Mouse (Mus musculus): ENCODE results near the gene Flot2. TPM values are rescaled to one million over a fixed set of nuclear protein-coding genes. Genes with fewer than 3 reads are reported as not detected.
"Not testable (repeated sequence)": the region's sequence is repeated elsewhere in the genome, so short reads cannot be mapped to it uniquely, and the experiment has no call there.

The Flot2 gene
- polyA plus RNA-seq, 1 experiment: 36.6 TPM

DNA sequence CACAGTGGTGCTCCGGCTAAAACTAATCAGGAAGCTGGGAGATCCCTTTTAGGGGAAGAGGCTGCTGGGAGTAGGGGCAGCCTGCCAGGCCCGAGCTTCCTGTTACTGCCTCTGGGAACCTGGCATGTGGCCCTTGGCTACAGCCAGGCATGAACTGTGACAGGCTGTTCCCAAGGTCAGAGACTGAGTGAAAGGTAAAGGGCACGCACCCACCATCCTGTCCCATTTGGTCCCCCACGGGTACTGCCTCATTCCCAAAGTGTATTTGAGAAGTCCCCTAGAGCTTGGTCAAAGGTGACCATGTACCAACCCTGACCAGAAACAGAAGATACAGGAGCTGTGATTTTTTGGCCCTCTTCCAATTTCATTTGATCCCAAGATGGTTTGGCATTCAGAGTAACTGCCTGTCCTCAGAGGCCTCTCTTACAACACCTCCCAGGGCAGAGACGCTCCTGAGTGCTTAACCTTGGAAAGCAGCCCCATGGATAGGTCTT lies 7.1 kb downstream of the Flot2 start:
- Histone ChIP-seq H3K27ac (ENCODE audit: control insufficient read depth, insufficient read depth, low read depth, low read length) (no peak overlapping the region), H3K36me3 (ENCODE audit: control insufficient read depth, insufficient read depth, low read length) (no peaks in the 10 kb centered on the region), H3K4me1 (ENCODE audit: control insufficient read depth, insufficient read depth, low read length) (no peaks in the 10 kb centered on the region), H3K4me3 (ENCODE audit: control insufficient read depth, low read depth, low read length) (no peak overlapping the region), H3K27me3 (ENCODE audit: control insufficient read depth, insufficient read depth, low read length) (no peaks in the 10 kb centered on the region)
- no peak for TF ChIP-seq POLR2A (IDR thresholded peaks at IDR 0.05; ENCODE audit: control insufficient read depth, low read depth, low read length)
- TF ChIP-seq CTCF (IDR thresholded peaks at IDR 0.05; ENCODE audit: control insufficient read depth, insufficient read depth, insufficient replicate concordance, low read depth, low read length): no peak

DNA sequence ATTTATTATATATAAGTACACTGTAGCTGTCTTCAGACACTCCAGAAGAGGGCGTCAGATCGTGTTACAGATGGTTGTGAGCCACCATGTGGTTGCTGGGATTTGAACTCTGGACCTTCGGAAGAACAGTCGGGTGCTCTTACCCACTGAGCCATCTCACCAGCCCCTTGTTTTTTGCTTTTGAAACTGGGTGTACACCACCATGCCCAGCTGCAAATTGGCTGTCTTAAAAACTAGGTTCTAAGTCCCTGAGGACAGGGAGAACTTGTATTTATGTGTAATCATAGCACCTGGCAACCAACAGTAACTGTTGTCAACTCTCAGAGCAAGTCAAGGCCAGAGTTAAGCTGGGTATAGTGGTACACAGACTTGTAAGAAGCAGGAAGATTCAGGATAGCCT lies 10.9 kb downstream of the Flot2 start:
- not testable (repeated sequence) for H3K27me3 ChIP-seq (ENCODE audit: control insufficient read depth, insufficient read depth, low read length); H3K36me3 ChIP-seq (ENCODE audit: control insufficient read depth, insufficient read depth, low read length)

DNA sequence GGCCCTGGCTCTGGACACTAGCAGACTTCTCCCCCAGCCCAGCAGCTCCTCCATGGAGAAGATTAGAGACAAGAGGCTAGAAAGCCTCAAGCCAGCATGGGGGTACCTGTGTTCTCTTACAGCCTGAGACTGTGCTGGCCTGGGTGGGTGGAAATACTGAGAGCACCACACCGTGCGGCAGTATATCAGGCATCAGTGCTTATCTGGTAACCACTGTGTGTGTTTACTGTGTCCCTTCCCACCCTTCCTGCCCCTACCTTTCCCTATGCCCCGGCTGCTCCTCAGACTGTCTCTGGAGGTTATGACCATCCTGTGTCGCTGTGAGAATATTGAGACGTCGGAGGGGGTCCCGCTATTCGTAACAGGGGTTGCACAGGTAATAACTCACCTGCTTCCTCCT lies 15.3 kb downstream of the Flot2 start:
- Histone ChIP-seq H3K4me3 (ENCODE audit: control insufficient read depth, low read depth, low read length) (no peak overlapping the region), H3K4me1 (ENCODE audit: control insufficient read depth, insufficient read depth, low read length) (no peaks in the 10 kb centered on the region), H3K27ac (ENCODE audit: control insufficient read depth, insufficient read depth, low read depth, low read length) (no peak overlapping the region), H3K27me3 (ENCODE audit: control insufficient read depth, insufficient read depth, low read length) (no peaks in the 10 kb centered on the region), H3K36me3 (ENCODE audit: control insufficient read depth, insufficient read depth, low read length) (no peaks in the 10 kb centered on the region)
- no peak for TF ChIP-seq POLR2A (IDR thresholded peaks at IDR 0.05; ENCODE audit: control insufficient read depth, low read depth, low read length)
- TF ChIP-seq CTCF (IDR thresholded peaks at IDR 0.05; ENCODE audit: control insufficient read depth, insufficient read depth, insufficient replicate concordance, low read depth, low read length): no peak

More for the DNA sequence above, 10.9 kb downstream of the Flot2 start:
- not testable (repeated sequence) for H3K27ac ChIP-seq (ENCODE audit: control insufficient read depth, insufficient read depth, low read depth, low read length); H3K4me3 ChIP-seq (ENCODE audit: control insufficient read depth, low read depth, low read length); H3K4me1 ChIP-seq (ENCODE audit: control insufficient read depth, insufficient read depth, low read length)

DNA sequence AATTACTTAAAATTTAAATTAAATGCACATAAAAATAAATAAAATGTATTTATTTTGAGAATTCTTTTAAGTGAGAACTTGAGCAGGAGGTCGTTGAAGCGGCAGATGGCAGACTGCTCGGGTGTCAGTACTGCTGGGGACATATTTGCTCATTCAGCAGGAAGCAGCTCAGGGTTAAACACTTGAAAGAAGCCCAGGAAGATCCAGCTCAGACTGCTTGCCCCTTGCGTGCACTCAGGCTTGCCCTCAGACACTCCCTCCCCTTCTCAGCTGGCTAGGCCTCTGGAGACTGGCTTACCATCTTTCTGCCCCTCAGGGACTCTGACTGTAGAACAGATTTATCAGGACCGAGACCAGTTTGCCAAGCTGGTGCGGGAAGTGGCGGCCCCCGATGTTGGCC lies 19.2 kb downstream of the Flot2 start:
- Histone ChIP-seq H3K27ac (ENCODE audit: control insufficient read depth, insufficient read depth, low read depth, low read length) (no peak overlapping the region), H3K4me1 (ENCODE audit: control insufficient read depth, insufficient read depth, low read length) (0 out of 2 replicates have a peak, but pooled peaks cover 2% of the 10 kb centered on the region), H3K27me3 (ENCODE audit: control insufficient read depth, insufficient read depth, low read length) (no peaks in the 10 kb centered on the region), H3K4me3 (ENCODE audit: control insufficient read depth, low read depth, low read length) (no peak overlapping the region), H3K36me3 (ENCODE audit: control insufficient read depth, insufficient read depth, low read length) (peaks cover 2% of the 10 kb centered on the region; the same call in 1 of the 2 replicates)
- TF ChIP-seq POLR2A (IDR thresholded peaks at IDR 0.05; ENCODE audit: control insufficient read depth, low read depth, low read length) (no peak), CTCF (IDR thresholded peaks at IDR 0.05; ENCODE audit: control insufficient read depth, insufficient read depth, insufficient replicate concordance, low read depth, low read length) (no peak)

DNA sequence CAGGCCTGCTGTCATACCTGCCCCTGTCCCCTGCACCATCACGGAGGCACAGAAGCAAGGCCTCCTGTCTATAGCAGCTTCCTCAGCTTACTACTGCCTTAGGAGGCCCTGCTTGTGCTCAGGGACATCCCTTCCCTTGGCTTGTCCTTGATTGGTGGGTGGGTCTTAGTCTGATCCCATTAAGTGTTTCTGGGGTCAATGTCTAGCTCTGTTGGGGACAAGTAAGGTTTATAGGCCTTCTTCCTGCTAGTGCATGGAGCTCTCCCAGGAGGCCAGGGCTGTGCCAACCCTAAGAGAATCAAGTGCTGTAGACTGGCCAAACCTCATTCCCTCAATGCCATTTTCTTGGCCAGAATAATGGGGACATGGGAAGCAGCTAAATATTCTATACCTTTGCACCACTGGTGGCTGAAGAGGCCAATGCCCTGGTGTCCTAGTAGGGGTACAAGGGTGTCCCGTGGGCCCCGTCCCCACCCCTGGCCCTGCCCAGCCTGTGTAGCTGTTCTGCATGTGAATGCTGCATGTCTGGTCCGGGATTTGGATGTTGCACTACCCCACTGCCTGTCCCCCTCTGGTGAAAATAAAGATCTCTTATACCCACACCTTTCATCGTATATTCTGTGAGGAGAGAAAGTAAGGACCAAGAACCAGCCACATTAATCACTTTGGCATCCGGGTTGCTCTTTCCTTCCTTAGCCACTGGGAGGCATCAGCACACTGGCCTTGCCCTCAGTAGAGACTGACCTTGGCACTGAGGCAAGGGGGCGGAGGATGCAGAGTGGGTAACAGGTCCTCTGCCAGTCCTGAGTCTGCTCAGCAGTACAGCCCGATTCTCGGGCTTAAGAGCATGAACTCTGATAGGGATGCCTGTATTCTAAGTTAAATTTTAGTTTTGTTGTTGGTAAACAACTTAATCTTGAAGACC lies 22.4 kb downstream of the Flot2 start:
- H3K4me3 ChIP-seq (ENCODE audit: control insufficient read depth, low read depth, low read length): no peak overlapping the region
- TF ChIP-seq POLR2A (IDR thresholded peaks at IDR 0.05; ENCODE audit: control insufficient read depth, low read depth, low read length) (no peak), CTCF (IDR thresholded peaks at IDR 0.05; ENCODE audit: control insufficient read depth, insufficient read depth, insufficient replicate concordance, low read depth, low read length) (peak; percentile 69; the same call in 1 of the 2 replicates)
- peaks cover 2% of the 10 kb centered on the region; the same call in 1 of the 2 replicates for H3K36me3 ChIP-seq (ENCODE audit: control insufficient read depth, insufficient read depth, low read length)

DNA sequence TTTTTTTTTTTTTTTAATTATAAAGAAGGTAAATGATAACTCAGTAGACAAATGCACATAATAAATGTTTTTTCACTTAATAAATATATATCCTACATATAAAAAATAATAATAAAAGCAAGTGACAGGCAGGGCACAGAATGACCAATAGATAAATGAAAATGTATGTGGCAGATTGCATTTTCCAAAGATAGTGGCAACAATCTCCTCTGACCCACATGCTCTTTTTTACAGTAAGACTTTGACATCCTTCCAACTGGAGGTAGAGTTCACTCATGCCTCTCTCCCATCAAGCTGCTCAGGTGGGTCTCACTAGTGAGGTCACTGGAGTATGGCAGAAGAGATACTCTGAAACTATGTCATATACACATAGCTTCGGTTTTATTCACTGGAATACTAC lies 24.8 kb downstream of the Flot2 start:
- Histone ChIP-seq H3K4me1 (ENCODE audit: control insufficient read depth, insufficient read depth, low read length) (0 out of 2 replicates have a peak, but pooled peaks cover 2% of the 10 kb centered on the region), H3K27me3 (ENCODE audit: control insufficient read depth, insufficient read depth, low read length) (no peaks in the 10 kb centered on the region), H3K27ac (ENCODE audit: control insufficient read depth, insufficient read depth, low read depth, low read length) (no peak overlapping the region), H3K36me3 (ENCODE audit: control insufficient read depth, insufficient read depth, low read length) (peaks cover 2% of the 10 kb centered on the region; the same call in 1 of the 2 replicates), H3K4me3 (ENCODE audit: control insufficient read depth, low read depth, low read length) (no peak overlapping the region)
- TF ChIP-seq POLR2A (IDR thresholded peaks at IDR 0.05; ENCODE audit: control insufficient read depth, low read depth, low read length) (no peak), CTCF (IDR thresholded peaks at IDR 0.05; ENCODE audit: control insufficient read depth, insufficient read depth, insufficient replicate concordance, low read depth, low read length) (no peak)

More for the DNA sequence above, 22.4 kb downstream of the Flot2 start:
- Histone ChIP-seq H3K4me1 (ENCODE audit: control insufficient read depth, insufficient read depth, low read length) (0 out of 2 replicates have a peak, but pooled peaks cover 2% of the 10 kb centered on the region), H3K27ac (ENCODE audit: control insufficient read depth, insufficient read depth, low read depth, low read length) (no peak overlapping the region), H3K27me3 (ENCODE audit: control insufficient read depth, insufficient read depth, low read length) (no peaks in the 10 kb centered on the region)

DNA sequence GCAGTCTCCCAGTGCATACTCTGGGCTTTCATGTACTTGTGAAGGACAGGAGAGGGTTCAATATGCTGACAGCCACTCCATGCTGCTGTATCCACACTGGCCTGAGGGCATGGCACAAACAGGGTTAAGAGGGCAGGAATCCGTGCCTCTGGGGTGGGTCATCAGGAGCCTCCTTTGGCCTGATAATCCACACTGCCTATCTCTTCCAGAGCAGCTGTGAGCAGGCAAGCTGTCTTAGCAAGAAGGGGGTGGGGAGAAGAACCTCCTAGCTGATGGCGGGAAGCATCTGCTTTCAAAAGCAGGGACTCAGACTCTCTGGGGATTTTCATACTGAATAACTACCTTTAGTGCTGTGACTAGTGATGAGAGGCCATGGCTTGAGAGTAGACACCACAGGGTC lies 28.2 kb downstream of the Flot2 start:
- H3K4me3 ChIP-seq (ENCODE audit: control insufficient read depth, low read depth, low read length): no peak overlapping the region
- H3K36me3 ChIP-seq (ENCODE audit: control insufficient read depth, insufficient read depth, low read length): no peaks in the 10 kb centered on the region
- no peak overlapping the region for H3K27ac ChIP-seq (ENCODE audit: control insufficient read depth, insufficient read depth, low read depth, low read length)
- no peaks in the 10 kb centered on the region for H3K27me3 ChIP-seq (ENCODE audit: control insufficient read depth, insufficient read depth, low read length)
- H3K4me1 ChIP-seq (ENCODE audit: control insufficient read depth, insufficient read depth, low read length): no peaks in the 10 kb centered on the region
- no peak for TF ChIP-seq CTCF (IDR thresholded peaks at IDR 0.05; ENCODE audit: control insufficient read depth, insufficient read depth, insufficient replicate concordance, low read depth, low read length)

All from testis, adult 2 months (tissue).